Mouse (Mus musculus) urinary bladder, postnatal 14 days (tissue): Measurements from ENCODE around the gene Atp9a.

Experiments
- DNase-seq: peaks from one replicate; pipeline ENCODE4 v3.0.0; 2021; ENCODE audit warnings: low spot score

The Atp9a gene

DNA sequence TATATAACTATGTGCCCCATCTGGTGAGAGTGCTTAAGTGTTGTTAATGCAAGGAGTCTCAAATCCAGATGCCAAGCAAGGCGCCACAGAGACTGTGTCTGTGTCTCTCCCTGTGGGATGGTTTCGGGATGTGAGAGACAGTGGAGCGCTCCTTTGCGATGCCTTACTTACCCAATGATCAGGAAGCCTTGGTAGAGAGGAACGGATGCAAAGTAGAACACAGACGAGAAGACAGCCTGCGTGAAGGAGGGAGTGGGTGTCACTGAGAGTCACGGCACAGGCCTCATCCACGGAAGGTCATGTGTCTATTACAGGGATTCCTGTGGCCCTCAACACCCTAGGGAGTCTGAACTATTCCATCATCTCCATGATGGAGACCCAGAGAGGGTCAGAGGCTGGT, 101.7 kb downstream of the Atp9a start:
- DNase-seq: no peak

DNA sequence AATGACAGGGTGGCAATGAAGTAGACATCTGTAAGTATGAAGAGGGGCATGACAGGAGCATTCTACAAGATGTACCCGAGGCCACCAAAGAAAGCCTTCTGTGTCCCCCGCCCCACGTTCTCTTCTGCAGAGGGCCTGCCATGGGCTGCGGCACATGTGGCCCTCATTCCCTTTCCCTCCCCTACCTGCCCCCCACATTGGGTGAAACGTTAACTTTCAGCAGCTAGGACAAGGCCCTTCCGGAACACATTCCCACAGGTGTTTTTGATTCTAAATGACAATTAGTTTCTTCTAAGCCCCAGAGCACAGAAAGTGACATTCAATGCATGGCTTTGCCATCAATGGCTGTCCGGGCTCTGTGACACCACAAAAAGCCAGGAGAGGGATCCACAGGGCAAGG, 107.3 kb downstream of the Atp9a start:
- DNase-seq: no peak

DNA sequence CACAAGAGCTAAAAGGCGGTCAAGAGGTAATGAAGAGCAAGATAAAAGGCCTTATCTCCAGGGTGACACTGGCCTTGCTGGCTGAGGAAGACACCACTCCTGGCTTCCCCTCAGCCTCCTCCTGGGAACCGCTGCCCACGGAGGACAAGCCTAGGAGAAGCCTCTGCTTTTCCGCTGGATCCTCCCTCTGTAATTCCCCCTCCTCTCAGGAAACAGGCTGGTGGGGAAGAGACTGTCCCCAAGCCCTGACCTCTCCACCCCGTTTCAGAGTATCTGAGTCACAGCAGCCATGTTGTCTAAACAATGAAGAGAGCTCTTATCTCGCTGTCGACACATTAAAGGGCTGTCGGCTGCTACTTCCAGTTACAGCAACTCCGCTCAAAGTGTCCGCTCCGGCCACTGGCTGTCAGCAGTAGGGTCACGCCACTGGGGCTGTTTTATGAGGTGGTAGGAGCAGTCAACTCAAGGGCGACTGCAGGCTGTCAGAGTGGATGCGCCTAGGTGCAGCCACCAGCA, 108.8 kb downstream of the Atp9a start:
- no peak for DNase-seq

DNA sequence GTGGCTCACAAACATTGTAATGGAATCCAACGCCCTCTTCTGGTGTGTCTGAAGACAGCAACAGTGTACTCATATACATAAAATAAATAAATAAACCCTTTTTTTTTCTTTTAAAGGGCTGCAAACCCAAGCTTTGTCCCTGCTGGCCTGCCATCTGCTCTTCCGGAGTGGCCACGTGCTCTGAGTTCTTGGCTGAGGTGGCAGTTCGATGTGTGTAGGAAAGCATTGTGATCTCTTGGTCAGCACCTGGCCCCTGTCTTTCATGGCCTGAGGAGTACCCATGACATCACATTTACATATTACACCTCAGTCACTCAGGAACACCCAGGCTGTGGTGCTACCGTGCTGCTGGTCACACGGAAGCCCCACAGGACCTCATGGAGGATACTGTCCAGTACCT, 109.7 kb downstream of the Atp9a start:
- DNase-seq: no peak

DNA sequence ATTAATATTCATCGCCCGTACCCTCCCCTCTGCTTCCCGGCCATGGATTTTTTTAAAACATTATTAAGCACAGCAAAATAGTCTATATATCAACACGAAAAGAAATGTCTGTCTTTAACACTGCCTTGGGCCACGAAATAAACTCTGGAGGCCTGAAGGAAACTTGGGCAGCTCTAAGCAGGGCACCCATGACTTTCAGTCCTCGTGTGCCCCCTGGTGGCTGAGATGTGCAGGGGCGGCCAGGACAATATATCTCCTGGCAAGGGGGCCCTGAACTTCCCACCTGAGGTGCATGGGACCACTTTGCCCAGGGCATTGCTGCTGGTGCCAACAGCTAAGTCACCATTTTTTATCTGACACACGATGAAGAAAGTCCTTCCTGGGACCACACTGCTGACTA, 113.4 kb downstream of the Atp9a start:
- peak; percentile 82 for DNase-seq

DNA sequence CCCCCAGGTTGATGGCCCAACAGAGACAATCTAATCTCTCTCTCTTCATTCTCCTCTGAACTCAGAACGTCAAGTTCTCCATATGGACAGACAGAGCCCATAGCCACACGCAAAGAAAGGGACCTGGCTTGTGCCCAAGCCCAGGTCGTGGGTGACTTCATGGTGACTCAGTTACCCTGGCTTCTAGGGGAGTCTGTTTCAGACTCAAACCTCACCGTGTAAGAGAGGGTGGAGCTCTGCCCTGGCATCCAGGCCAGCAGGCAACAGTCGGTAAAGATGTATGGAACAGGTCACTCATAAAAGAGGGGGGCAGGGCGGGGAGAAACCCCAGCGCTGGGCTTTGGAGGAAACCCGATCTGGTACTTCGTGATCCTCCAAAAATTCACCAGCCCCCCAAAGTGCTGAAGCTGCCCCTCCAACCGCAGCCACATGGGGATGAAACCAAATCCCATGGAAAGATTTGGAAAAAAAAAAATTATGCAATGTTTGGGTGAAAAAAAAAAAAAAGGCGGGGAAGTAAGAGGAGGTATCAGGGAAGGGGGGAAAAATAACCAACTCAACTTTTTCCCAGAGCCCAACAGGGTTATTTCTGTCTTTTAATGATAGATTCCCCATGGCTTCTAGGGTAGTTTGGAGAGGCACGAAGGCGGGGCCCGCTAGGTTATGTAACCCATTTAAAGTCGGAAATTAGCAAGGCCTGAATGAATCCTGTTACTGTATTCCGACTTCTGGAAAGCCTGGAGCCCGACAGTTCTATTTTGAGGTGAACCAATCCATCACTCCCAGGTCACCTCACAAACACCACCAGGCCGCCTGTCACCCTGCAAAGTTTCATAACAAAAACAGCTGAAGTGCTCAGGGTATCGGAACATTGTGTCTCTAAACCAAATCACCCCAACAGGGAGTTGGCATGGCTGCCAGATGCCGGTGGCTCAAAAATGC, 114.1 kb downstream of the Atp9a start:
- no peak for DNase-seq

DNA sequence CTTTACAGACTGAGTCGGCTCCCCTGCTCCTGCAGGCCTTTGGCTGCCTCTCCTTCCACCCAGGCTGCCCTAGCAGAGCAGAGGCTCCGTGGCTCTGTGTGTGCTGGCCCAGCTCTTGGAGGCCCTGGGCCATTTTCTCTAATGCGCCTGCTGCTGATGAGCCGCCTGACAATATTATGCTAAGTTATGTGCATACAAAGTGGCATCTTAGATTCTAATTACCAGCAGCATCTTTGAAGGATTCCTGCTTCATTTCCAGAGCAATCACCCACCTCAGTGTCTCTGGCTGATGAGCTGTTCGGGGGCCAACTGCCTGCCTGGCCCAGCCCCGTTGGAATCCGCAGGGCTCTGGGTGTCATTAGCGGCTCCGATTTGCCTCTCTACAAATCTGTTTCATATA, 115.8 kb downstream of the Atp9a start:
- no peak for DNase-seq

DNA sequence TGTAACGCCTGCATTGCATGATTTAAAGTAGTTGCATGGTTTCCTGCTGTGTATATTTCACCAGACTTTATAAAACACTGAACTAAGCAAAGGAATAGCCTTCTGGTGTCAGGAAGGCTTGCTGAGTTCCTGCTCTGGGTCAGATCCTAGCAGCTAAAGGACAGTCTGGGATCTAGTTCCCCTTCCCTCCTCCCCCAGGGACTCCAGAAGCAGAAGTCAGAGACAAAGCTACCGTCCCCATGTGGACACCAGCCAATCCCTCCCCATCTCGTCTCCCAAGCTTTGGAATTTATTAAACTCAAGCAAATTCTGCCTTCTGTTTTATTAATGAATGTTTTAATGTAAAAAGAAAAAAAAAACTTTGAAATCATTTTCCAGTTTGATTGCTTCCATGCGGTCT, 117.1 kb downstream of the Atp9a start:
- DNase-seq: no peak

DNA sequence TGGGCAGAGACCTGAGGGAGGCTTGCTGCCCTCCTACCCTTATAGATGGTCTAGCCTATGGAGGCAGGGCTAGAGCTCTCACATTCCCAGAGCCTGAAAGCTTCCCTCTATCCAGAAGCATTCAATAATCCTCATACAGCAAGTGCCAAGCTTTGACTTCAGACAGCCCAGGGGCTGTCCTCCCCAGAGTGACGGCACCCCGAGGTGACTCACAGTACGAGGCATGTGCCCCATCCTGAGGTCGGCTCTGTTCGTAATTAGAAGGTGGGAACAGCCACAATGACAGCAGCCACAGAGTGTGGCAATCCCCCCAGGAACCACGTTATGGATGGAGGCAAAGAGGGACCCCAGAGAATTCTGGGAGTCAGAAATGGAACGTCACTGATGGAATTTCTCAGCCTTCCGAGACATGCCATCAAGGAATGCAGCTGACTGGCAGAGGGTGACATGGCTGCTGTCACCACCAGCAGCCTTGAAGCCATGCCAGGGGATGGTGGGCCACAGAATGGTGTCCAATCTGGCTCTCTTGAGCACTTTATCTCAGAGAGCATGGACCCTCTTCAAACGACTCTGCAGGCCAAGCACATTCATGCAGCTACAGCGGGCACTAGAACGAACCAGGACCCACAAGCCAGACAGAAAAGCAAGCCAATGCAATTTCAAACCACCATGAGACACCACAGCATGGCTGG, 121.0 kb downstream of the Atp9a start:
- DNase-seq: no peak

DNA sequence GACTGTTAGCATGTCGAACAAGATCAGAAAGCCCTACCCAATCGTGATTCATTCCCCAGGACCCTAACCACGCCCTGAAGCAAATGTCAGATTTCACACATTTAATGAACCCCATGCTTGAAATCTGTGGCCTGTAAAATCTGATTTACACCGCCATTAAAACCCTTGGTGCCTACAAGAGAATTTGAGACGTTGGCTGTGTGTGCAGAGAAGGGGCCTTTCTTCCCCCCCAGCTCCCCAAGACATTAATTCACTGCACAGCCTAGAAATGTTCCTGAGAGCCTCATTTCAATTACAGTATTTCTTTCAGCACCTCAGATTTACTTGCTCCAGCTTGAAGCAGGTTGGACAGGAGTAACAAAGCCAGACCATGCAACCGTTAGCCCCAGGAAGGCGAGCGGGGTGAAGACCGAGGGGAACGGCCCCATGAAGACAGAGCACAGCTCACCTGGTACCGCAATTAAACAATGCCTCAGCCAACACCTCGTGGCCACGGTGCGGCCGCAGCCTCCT, 123.9 kb downstream of the Atp9a start:
- no peak for DNase-seq

DNA sequence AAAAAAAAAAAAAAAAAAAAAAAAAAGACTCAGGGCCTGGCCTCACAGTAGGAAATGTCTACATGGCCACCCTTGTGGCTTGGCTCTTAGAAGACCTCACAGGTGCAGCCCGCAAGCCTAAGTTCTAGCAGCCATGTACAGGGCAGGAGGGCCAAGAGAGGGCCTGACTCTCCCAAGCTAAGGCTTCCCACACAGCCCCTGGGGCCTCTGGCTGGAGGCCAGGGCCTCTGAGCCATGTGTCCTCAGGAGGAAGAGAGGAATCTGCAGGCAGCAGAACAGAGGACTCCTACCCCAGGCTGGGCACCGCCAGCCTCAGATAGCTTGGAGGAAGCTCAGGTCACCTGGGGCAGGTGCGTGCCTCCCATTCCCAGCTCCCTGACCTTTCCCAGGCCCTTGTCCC, 127.0 kb downstream of the Atp9a start:
- DNase-seq: no peak

DNA sequence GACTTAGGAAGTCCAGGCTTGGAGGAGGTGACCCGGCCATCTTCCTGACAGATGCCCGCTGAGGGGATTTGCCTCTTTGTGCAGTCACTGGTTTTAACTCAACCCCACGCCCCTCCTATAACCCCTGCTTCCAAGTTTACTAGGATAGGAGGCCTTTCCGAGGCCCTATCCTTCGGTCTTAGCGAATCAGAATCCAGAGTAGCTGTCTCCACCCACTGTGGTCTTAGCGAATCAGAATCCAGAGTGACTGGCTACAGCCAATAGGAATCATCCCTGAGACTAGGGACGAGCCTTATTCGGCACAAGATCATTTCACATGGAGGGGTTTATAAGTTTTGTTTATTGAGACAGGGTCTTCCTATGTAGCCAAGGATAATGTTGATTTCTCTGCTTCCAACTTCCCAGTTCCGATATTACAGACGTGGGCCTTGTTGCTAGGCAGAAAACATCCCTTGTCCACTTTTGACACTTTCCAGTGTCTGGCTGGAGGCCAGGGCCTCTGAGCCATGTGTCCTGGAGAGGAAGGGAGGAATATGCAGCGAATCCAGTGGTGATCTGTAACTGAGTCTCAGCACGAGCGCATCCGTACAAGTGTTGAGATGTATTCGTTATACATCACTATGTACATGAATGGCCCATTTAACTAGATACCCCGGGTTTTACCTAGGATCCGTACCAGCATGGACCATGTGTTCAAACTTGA, 127.9 kb downstream of the Atp9a start:
- no peak for DNase-seq

DNA sequence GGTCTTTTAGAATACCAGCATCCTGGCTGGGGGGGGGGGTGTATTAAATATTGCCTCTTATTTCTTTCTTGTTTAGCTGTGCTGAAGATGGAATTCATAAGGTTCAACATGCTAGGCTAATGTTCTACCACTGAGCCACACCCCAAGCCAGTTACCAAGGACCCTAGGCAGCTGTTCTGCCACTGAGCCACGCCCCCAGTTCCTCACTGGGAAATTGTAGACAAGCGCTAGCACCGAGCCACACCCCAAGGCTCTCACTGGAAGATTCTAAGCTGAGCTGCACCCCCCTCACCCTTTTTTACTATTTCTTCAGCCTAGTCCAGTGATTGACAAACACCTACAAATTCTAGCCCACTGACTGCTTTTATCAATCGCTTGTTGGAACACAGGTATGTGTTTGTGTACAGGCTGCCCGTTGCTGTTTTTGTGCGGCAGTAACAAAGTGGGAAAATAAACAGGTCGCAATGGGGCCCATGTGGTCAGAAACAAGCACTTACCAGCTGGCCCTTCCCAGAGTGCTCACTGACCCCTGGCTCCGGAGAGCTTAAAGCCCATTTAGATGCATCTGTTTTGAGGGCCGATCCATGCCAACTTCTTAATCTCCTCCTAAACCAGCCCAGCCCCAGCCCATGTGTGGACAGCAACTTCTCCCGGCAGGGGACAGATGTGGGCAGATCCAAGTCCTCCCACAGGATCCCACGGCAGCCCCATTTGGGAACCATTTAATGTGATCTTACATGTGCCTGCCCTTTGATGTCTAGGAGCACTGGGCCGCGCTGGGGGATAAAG, 128.9 kb downstream of the Atp9a start:
- no peak for DNase-seq

DNA sequence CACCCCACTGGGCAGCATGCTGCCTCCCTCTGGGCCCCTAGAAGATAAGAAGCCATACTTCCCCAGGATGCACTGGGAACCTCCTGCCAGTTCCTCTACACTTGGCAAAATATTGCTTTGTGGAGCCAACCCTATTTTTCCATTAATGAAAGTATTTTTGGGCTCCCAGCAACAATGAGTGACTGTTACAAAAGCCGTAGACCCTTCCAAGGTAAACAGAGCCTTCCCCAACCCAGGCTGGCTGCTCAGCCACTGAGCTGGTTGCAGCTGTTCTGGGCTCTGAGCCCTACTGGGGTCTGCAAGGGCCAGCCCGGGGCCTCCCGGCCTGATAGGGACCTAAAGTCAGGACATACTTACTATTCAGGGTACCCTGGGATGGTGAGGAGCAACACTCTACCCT, 131.3 kb downstream of the Atp9a start:
- DNase-seq: no peak

DNA sequence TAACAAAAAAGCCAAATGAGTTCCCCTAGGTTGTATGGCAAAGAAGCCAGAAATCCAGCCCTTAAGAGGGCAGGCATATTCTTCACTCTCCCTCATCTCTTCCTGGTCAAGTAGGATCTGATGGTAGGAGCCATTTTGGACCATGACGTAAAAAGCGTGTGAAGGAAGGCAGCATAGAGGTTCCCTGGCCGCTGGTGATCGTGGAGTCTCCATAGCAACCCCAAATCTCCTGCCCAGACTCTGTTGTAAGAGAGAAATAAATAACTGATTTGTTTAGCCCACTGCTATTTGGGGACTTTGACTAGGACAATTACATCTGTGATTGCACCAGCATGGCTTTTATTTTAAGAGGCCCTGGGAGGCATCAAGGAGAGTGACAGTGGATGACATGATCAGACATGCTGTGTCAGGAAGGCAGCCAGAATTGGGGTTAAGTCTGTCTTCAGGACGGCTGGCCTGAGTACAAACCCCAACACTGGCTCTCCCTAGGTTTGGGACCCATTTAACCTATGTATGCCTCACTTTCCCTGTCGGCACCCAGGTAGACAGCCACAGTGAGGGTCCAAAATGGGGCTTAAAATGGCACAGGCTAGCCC, 132.5 kb downstream of the Atp9a start:
- no peak for DNase-seq

DNA sequence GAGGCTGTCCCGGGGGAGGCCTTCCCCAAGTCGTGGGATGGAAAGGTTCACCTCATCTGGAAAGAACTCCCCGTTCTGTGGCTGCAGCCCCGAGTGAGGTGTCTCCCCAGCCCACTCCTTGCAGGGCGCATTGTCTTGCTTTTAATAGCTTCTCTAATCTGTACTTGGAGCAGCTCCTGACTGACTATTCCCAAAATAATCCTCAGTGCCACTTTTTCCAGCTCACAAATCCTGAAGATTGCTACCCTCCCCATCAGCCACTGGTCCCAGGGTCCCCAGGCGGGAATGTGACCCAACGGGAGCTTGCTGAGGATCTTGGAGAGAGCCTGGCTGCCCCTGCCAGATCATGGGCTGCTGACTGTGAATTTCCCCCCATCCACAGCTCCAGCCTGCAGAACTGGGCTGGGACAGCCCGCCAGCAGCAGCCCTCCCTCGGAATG, 134.1 kb downstream of the Atp9a start:
- no peak for DNase-seq

DNA sequence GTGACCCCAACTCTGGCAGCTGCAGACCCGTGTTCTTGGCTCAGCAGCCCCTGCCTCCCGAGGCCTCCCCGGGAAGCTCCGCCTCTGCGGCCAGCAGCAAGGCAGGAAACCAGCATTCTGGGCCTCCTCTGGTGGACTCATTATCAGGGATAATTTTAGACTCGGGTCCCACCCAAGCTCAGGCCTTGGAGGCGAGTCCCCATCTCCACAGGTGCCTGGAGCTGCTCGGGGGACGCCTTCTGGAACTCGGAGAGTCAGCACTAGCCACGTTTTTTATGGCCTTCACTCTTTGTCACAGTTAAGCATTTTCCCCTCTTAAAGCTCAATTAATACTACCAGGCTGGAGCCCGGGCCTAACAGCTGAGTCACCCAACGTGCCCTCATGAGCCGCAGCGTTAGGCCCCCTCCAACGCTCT, 137.5 kb downstream of the Atp9a start:
- no peak for DNase-seq

DNA sequence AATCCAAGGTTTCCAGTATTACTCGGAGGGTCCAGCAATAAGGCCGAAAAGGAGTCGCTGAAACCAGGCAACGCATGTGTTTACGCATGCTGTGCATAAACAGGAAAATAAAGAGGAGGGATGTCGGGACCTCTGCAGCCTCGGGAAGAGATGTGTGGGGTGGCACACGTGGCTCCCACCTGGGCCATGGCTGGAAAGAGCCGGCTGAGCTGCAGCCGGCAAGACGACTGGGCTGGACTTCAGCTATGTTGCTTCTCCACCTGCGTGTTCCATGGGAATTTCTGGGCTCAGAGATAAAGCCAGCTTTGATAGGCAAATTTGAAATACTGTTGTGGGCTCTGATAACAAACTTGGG, 139.8 kb downstream of the Atp9a start:
- no peak for DNase-seq

DNA sequence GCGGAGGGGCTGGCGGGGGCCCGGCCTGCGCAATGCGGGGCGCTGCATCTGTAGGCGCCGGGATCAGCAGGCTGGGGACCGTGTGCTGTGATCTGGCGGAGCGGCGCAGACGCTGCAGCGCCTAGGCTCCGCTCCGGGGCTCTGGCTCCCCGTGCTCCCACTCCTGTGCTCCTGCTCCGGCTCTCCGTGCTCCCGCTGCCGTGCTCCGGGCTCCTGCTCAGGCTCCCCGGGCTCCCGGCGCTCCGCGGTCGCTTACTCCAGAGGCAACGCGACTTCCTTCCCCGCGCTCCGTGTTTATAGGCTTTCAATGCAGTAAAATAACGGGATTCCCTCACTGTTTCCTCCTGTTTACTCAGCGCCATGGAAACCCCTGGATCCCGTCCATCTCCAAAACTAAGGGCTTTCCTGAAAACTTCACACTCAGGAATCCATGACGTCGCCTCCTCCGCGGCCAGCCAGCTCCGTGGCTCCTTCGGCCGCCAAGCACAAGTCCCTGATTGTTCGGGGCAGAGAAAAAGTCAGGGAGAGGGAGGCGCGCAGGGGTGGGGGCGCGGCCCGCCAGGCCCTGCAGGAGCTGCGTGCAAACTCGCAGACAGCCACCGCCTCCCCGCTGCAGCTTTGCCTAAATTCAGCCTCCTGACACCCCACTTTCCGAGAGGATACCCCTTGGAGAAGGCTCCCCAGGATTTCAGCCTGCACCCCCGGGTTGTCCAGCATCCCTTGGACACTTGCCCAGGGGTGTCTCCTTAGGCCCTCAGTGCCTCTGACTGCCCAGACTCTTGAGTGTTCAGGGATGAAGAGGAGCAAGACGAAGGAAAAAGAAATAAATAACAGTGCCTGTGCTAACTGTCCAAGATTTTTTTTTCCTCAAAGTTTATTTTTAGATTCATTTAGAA, 140.5 kb downstream of the Atp9a start, which contains the start of gene Nfatc2:
Nfatc2 (minus strand) TSS at position 167 of the 896 bp plus-strand sequence.
- peak; percentile 84 for DNase-seq
